24 mouse cellular contexts compared by ENCODE assay signal in genomic region chr3:36079886-36080285, GRCm38 (mm10). TPM values are rescaled to one million over a fixed set of nuclear protein-coding genes. Genes with fewer than 3 reads are reported as not detected.
DNase-seq lines count a peak whose midpoint lies in the region; ATAC-seq lines count a peak whose summit lies in the region.
"Had no signal": no experiment of that assay in that cellular context is flagged by ENCODE, and none has a peak within 500 bp of the region (broad histone marks: within the 10 kb centered on the region; RNA-seq: fewer than 3 reads in every experiment).

No protein-coding gene starts in this region.

- ATAC-seq in kidney, embryonic 14.5 days (ENCODE audit: low FRiP score, low TSS enrichment), result no peak
- ATAC-seq: CD4-positive, CD25-positive, alpha-beta regulatory T cell, adult 4 months; forebrain, embryonic 16.5 days had no signal

- 88% methylated on average over 5 of the region's 5 CpGs for WGBS in kidney, embryonic 14.5 days

- no peak overlapping the region for H3K4me3 ChIP-seq in kidney, embryonic 14.5 days (ENCODE audit: low read length)
- H3K4me3 ChIP-seq: embryonic facial prominence, embryonic 13.5 days; forebrain, embryonic 12.5 days; gastrocnemius, adult 2 months; heart, embryonic 15.5 days; hindbrain, embryonic 15.5 days had no signal

- H3K4me2 ChIP-seq in kidney, embryonic 14.5 days (replicated peaks; ENCODE audit: low read depth, low read length), result no peak overlapping the region
- H3K4me2 ChIP-seq: embryonic facial prominence, embryonic 13.5 days; forebrain, embryonic 12.5 days; heart, embryonic 11.5 days; heart, embryonic 15.5 days; hindbrain, embryonic 15.5 days had no signal

- H3K27me3 ChIP-seq in kidney, embryonic 14.5 days (ENCODE audit: control insufficient read depth, insufficient read depth, low read length), result no peaks in the 10 kb centered on the region
- H3K27me3 ChIP-seq: embryonic facial prominence, embryonic 13.5 days; forebrain, embryonic 12.5 days; heart, embryonic 15.5 days; hindbrain, embryonic 15.5 days had no signal

- peak; percentile 83 for DNase-seq in kidney, adult 11 months
- peak; percentile 73 to 77 for DNase-seq in kidney, adult 8-10 months
- peak; percentile 86 for DNase-seq in kidney, adult 9 months
- peak; percentile 60 to 80 for DNase-seq in kidney, postnatal 25 days
- DNase-seq in frontal cortex, postnatal 25 days (ENCODE audit: low spot score in 2 of 2), result no peak
- DNase-seq in cerebellum, postnatal 25 days, result no peak
- DNase-seq: adrenal gland, postnatal 14 days; cerebellum, adult 11-12 months; cerebellum, adult 9-10 months; cerebellum, postnatal 36 days; gastrocnemius, adult 2 months; gastrocnemius, postnatal 36 days; heart, adult 18-20 months had no signal

- no peak overlapping the region for H3K27ac ChIP-seq in kidney, embryonic 14.5 days (ENCODE audit: low read depth, low read length)
- H3K27ac ChIP-seq: embryonic facial prominence, embryonic 13.5 days; forebrain, embryonic 12.5 days; gastrocnemius, adult 2 months; heart, embryonic 15.5 days; hindbrain, embryonic 15.5 days had no signal

- H3K4me1 ChIP-seq in kidney, embryonic 14.5 days (ENCODE audit: control insufficient read depth, insufficient read depth, low read length), result no peaks in the 10 kb centered on the region
- H3K4me1 ChIP-seq: embryonic facial prominence, embryonic 13.5 days; forebrain, embryonic 12.5 days; heart, embryonic 15.5 days; hindbrain, embryonic 15.5 days had no signal

- H3K36me3 ChIP-seq in kidney, embryonic 14.5 days (ENCODE audit: control insufficient read depth, insufficient read depth, low read length), result peaks cover 89% of the 10 kb centered on the region

- H3K9ac ChIP-seq in kidney, embryonic 14.5 days (ENCODE audit: low read depth, low read length), result no peak overlapping the region
- H3K9ac ChIP-seq: embryonic facial prominence, embryonic 13.5 days; forebrain, embryonic 12.5 days; heart, embryonic 15.5 days; hindbrain, embryonic 15.5 days had no signal

- H3K9me3 ChIP-seq in kidney, embryonic 14.5 days (ENCODE audit: control insufficient read depth, low read length), result no peaks in the 10 kb centered on the region
- H3K9me3 ChIP-seq: embryonic facial prominence, embryonic 13.5 days; forebrain, embryonic 12.5 days; G1E; heart, embryonic 15.5 days; hindbrain, embryonic 15.5 days had no signal

RNA-seq across cellular contexts. Expression of gene Acad9, which starts 14.1 kb away (rescaled TPM):
- polyA plus RNA-seq in kidney, embryonic 14.5 days (2014; fragmentation: Nextera tagmentation; extraction: Ambion mirVana), result 73.1 and 85.4 TPM in 2 replicates

RNA-seq across cellular contexts. Expression of gene Ccdc144b, which starts 26.5 kb away (rescaled TPM):
- polyA plus RNA-seq in kidney, embryonic 14.5 days (2014; fragmentation: Nextera tagmentation; extraction: Ambion mirVana), result not detected in 2 replicates
- polyA plus RNA-seq: CD4-positive, CD25-positive, alpha-beta regulatory T cell, adult 4 months; embryonic facial prominence, embryonic 13.5 days; forebrain, embryonic 12.5 days; forebrain, embryonic 16.5 days; frontal cortex, adult 2 months; G1E; hindbrain, embryonic 11.5 days had no signal

Comparison
In these comparisons a context has a peak if more than half of its experiments do, and no peak if none do; other contexts are left out.
1. DNase-seq: peak in kidney, adult 11 months (single experiment), kidney, adult 8-10 months (2 of 2), kidney, adult 9 months (single experiment) and kidney, postnatal 25 days (2 of 2); none in frontal cortex, postnatal 25 days (0 of 2) and cerebellum, postnatal 25 days (0 of 2).